8 mouse cellular contexts compared by ENCODE assay signal in genomic region chr15:79670972-79671299, GRCm38 (mm10). TPM values are rescaled to one million over a fixed set of nuclear protein-coding genes. Genes with fewer than 3 reads are reported as not detected.
DNase-seq lines count a peak whose midpoint lies in the region; ATAC-seq and TF ChIP-seq lines count a peak whose summit lies in the region.

No protein-coding gene starts in this region.

- H3K36me3 ChIP-seq in heart, embryonic 14.5 days (ENCODE audit: control insufficient read depth, insufficient read depth, low read length), result peaks cover 54% of the 10 kb centered on the region
- H3K36me3 ChIP-seq in MEL (ENCODE audit: control insufficient read depth in 1 of 2, insufficient read depth in 2 of 2, low read length in 2 of 2), result peaks cover 11 to 12% of the 10 kb centered on the region in 2 experiments
- peaks cover 17% of the 10 kb centered on the region; the same call in 1 of the 2 replicates for H3K36me3 ChIP-seq in midbrain, embryonic 11.5 days (ENCODE audit: control insufficient read depth, insufficient read depth, low read length)

- no peaks in the 10 kb centered on the region for H3K27me3 ChIP-seq in heart, embryonic 14.5 days (ENCODE audit: control insufficient read depth, insufficient read depth, low read length)
- H3K27me3 ChIP-seq in MEL (ENCODE audit: control insufficient read depth in 1 of 2, insufficient read depth in 2 of 2, low read length in 2 of 2), result no peaks in the 10 kb centered on the region
- no peaks in the 10 kb centered on the region for H3K27me3 ChIP-seq in midbrain, embryonic 11.5 days (ENCODE audit: control insufficient read depth, insufficient read depth, low read length)

- TF ChIP-seq POLR2A in MEL (IDR thresholded peaks at IDR 0.05; ENCODE audit: control insufficient read depth in 1 of 2, insufficient read depth in 1 of 2, low read depth in 1 of 2, low read length in 2 of 2, poor library complexity in 1 of 2), result peak in 1 of 2 experiments; percentile 88; a peak in 1 of 4 replicates

- peak overlapping the region; percentile 62 for H3K4me2 ChIP-seq in heart, embryonic 14.5 days (ENCODE audit: low read length)
- peak overlapping the region; percentile 68 for H3K4me2 ChIP-seq in midbrain, embryonic 11.5 days

- ATAC-seq in heart, embryonic 14.5 days (ENCODE audit: insufficient number of reproducible peaks, insufficient read depth, low FRiP score, low read depth), result peak; percentile 19; the same call in 1 of the 2 replicates
- ATAC-seq in granulocyte monocyte progenitor cell, adult 5-6 weeks (replicated peaks; ENCODE audit: poor library complexity, severe bottlenecking), result peak; percentile 14; the same call in 1 of the 2 replicates
- peak; percentile 68 for ATAC-seq in midbrain, embryonic 11.5 days (ENCODE audit: low FRiP score)

- H3K9ac ChIP-seq in heart, embryonic 14.5 days (ENCODE audit: low read length), result peak overlapping the region; percentile 90
- H3K9ac ChIP-seq in MEL (ENCODE audit: control insufficient read depth, low read depth, low read length, poor library complexity, severe bottlenecking), result peak overlapping the region; percentile 97
- peak overlapping the region; percentile 82 for H3K9ac ChIP-seq in midbrain, embryonic 11.5 days (ENCODE audit: low read length)

- H3K79me2 ChIP-seq in MEL (ENCODE audit: control insufficient read depth, insufficient read depth, low read length, poor library complexity), result peaks cover 17% of the 10 kb centered on the region

- TF ChIP-seq RAD21 in MEL (IDR thresholded peaks at IDR 0.05; ENCODE audit: low read depth, low read length), result no peak

- DNase-seq in heart, postnatal 4 days, result no peak
- no peak for DNase-seq in MEL (ENCODE audit: low read depth, low spot score)
- DNase-seq in midbrain, embryonic 11.5 days (ENCODE audit: low spot score, missing footprints), result no peak
- DNase-seq in urinary bladder, postnatal 14 days (ENCODE audit: low spot score), result no peak
- no peak for DNase-seq in urinary bladder, adult 2 months (ENCODE audit: low spot score)
- no peak for DNase-seq in gastrocnemius, adult 18-20 months (ENCODE audit: low spot score)

- H3K4me1 ChIP-seq in heart, embryonic 14.5 days (ENCODE audit: control insufficient read depth in 2 of 2, insufficient read depth in 2 of 2, low read length in 2 of 2), result peaks cover 12 to 23% of the 10 kb centered on the region in 2 experiments
- H3K4me1 ChIP-seq in MEL (ENCODE audit: control insufficient read depth in 1 of 2, insufficient read depth in 2 of 2, low read length in 2 of 2), result no peaks in the 10 kb centered on the region
- H3K4me1 ChIP-seq in midbrain, embryonic 11.5 days (ENCODE audit: control insufficient read depth, insufficient read depth, low read length), result peaks cover 5% of the 10 kb centered on the region

- TF ChIP-seq CTCF in MEL (IDR thresholded peaks at IDR 0.05 in 2 of 3, conservative IDR thresholded peaks at IDR 0.05 in 1 of 3; ENCODE audit: control insufficient read depth in 1 of 3, insufficient read depth in 1 of 3, low read depth in 2 of 3, low read length in 3 of 3, poor library complexity in 1 of 3, severe bottlenecking in 1 of 3), result 0 out of 6 replicates have a peak, but pooled peaks of 1 of the 3 experiments have one; percentile 0

- WGBS in heart, embryonic 14.5 days, result under 1% methylated on average over 33 of the region's 37 CpGs
- under 1% methylated on average over 36 of the region's 37 CpGs for WGBS in midbrain, embryonic 11.5 days

- no peak overlapping the region; a peak in 1 of 4 replicates for H3K27ac ChIP-seq in heart, embryonic 14.5 days (replicated peaks in 1 of 2; ENCODE audit: control insufficient read depth in 1 of 2, insufficient read depth in 1 of 2, low read depth in 2 of 2, low read length in 2 of 2)
- peak overlapping the region; percentile 74 for H3K27ac ChIP-seq in MEL (ENCODE audit: control insufficient read depth, low read depth, low read length)
- H3K27ac ChIP-seq in midbrain, embryonic 11.5 days (ENCODE audit: low read depth, low read length), result 0 out of 2 replicates have a peak overlapping the region, but pooled peaks have one; percentile 41

- no peaks in the 10 kb centered on the region for H3K9me3 ChIP-seq in heart, embryonic 14.5 days (ENCODE audit: control insufficient read depth, low read length)
- H3K9me3 ChIP-seq in MEL (replicated peaks; ENCODE audit: insufficient read depth, low read length), result no peaks in the 10 kb centered on the region
- H3K9me3 ChIP-seq in midbrain, embryonic 11.5 days (ENCODE audit: control insufficient read depth, low read length), result no peaks in the 10 kb centered on the region

- no peak for TF ChIP-seq EP300 in MEL (IDR thresholded peaks at IDR 0.05; ENCODE audit: low read depth in 1 of 2, low read length in 2 of 2)

- H3K4me3 ChIP-seq in heart, embryonic 14.5 days (ENCODE audit: control insufficient read depth in 1 of 2, insufficient read depth in 1 of 2, low read depth in 1 of 2, low read length in 2 of 2), result peak overlapping the region; percentile 81 to 83
- peak overlapping the region; percentile 88 to 98 for H3K4me3 ChIP-seq in MEL (ENCODE audit: control insufficient read depth in 1 of 2, insufficient read depth in 1 of 2, low read depth in 2 of 2, low read length in 2 of 2)
- peak overlapping the region; percentile 93 for H3K4me3 ChIP-seq in midbrain, embryonic 11.5 days (ENCODE audit: low read depth, low read length)

TF ChIP-seq in MEL, 35 proteins besides CTCF, POLR2A, EP300 and RAD21 (continues in another document):
- TF ChIP-seq TBP (IDR thresholded peaks at IDR 0.05; ENCODE audit: low read depth, low read length), result no peak

RNA-seq across cellular contexts. Expression of gene Tomm22, which starts 0.3 kb away (rescaled TPM):
- polyA plus RNA-seq in heart, embryonic 14.5 days (2014; fragmentation: Nextera tagmentation; extraction: Ambion mirVana), result 233 and 237 TPM in 2 replicates
- total RNA-seq in heart, postnatal 4 days (2021), result 100 to 1,000 TPM; 150 to 159 TPM
- 161 and 174 TPM in 2 replicates for total RNA-seq in MEL (2012; rRNA removed)
- 100 to 1,000 TPM; 281 to 829 TPM for polyA plus RNA-seq in MEL (2012; ENCODE audit: insufficient read depth in 1 of 2, insufficient read length in 2 of 2, low read depth in 1 of 2, low replicate concordance in 2 of 2, missing spikeins in 1 of 2)
- total RNA-seq in granulocyte monocyte progenitor cell, adult 5-6 weeks (2014; fragmentation: Nextera tagmentation), result 146 and 147 TPM in 2 replicates
- 88.0 and 117 TPM in 2 replicates for total RNA-seq in granulocyte monocyte progenitor cell, adult 5-6 weeks (2017)
- 327 and 349 TPM in 2 replicates for polyA plus RNA-seq in midbrain, embryonic 11.5 days (2014; fragmentation: Nextera tagmentation; extraction: Ambion mirVana)
- 93.0 and 110 TPM in 2 replicates for polyA plus RNA-seq in urinary bladder, adult 2 months (2012; rRNA removed)
- 10 to 100 TPM; 57.0 to 60.2 TPM for total RNA-seq in gastrocnemius, adult 18-20 months (2021)

RNA-seq across cellular contexts. Expression of gene Cby1, which starts 11.9 kb away (rescaled TPM):
- polyA plus RNA-seq in heart, embryonic 14.5 days (2014; fragmentation: Nextera tagmentation; extraction: Ambion mirVana), result 47.6 and 48.7 TPM in 2 replicates
- 10 to 100 TPM; 30.9 to 35.5 TPM for total RNA-seq in heart, postnatal 4 days (2021)
- total RNA-seq in MEL (2012; rRNA removed), result 29.6 and 34.3 TPM in 2 replicates
- 10 to 100 TPM in 1 of 2 experiments, not detected in 1; 56.2 TPM for polyA plus RNA-seq in MEL (2012; ENCODE audit: insufficient read depth in 1 of 2, insufficient read length in 2 of 2, low read depth in 1 of 2, low replicate concordance in 2 of 2, missing spikeins in 1 of 2)
- 17.9 and 35.2 TPM in 2 replicates for total RNA-seq in granulocyte monocyte progenitor cell, adult 5-6 weeks (2014; fragmentation: Nextera tagmentation)
- total RNA-seq in granulocyte monocyte progenitor cell, adult 5-6 weeks (2017), result 32.0 and 45.5 TPM in 2 replicates
- polyA plus RNA-seq in midbrain, embryonic 11.5 days (2014; fragmentation: Nextera tagmentation; extraction: Ambion mirVana), result 85.1 and 87.4 TPM in 2 replicates
- polyA plus RNA-seq in urinary bladder, adult 2 months (2012; rRNA removed), result 14.8 and 16.4 TPM in 2 replicates
- total RNA-seq in gastrocnemius, adult 18-20 months (2021), result 10 to 100 TPM; 13.4 to 15.2 TPM

RNA-seq across cellular contexts. Expression of gene Fam227a, which starts 12.2 kb away (rescaled TPM):
- polyA plus RNA-seq in heart, embryonic 14.5 days (2014; fragmentation: Nextera tagmentation; extraction: Ambion mirVana), result 0.66 and 2.0 TPM in 2 replicates
- 1 to 10 TPM; 1.0 to 1.2 TPM for total RNA-seq in heart, postnatal 4 days (2021)
- 0.35 and 0.39 TPM in 2 replicates for total RNA-seq in MEL (2012; rRNA removed)
- polyA plus RNA-seq in MEL (2012; ENCODE audit: insufficient read depth in 1 of 2, insufficient read length in 2 of 2, low read depth in 1 of 2, low replicate concordance in 2 of 2, missing spikeins in 1 of 2), result under 1 TPM in 1 of 2 experiments, not detected in 1; 0.60 TPM
- total RNA-seq in granulocyte monocyte progenitor cell, adult 5-6 weeks (2014; fragmentation: Nextera tagmentation), result 0.85 and 6.5 TPM in 2 replicates
- 1.8 and 2.3 TPM in 2 replicates for total RNA-seq in granulocyte monocyte progenitor cell, adult 5-6 weeks (2017)
- 2.2 and 3.7 TPM in 2 replicates for polyA plus RNA-seq in midbrain, embryonic 11.5 days (2014; fragmentation: Nextera tagmentation; extraction: Ambion mirVana)
- polyA plus RNA-seq in urinary bladder, adult 2 months (2012; rRNA removed), result 3.3 and 3.4 TPM in 2 replicates
- total RNA-seq in gastrocnemius, adult 18-20 months (2021), result under 1 TPM; 0.46 to 0.69 TPM

RNA-seq across cellular contexts. Expression of gene Josd1, which starts 16.8 kb away (rescaled TPM):
- polyA plus RNA-seq in heart, embryonic 14.5 days (2014; fragmentation: Nextera tagmentation; extraction: Ambion mirVana), result 17.5 and 18.2 TPM in 2 replicates
- 10 to 100 TPM; 29.8 to 32.5 TPM for total RNA-seq in heart, postnatal 4 days (2021)
- total RNA-seq in MEL (2012; rRNA removed), result 37.8 and 47.2 TPM in 2 replicates
- 10 to 100 TPM in 1 of 2 experiments, not detected in 1; 46.5 TPM for polyA plus RNA-seq in MEL (2012; ENCODE audit: insufficient read depth in 1 of 2, insufficient read length in 2 of 2, low read depth in 1 of 2, low replicate concordance in 2 of 2, missing spikeins in 1 of 2)
- total RNA-seq in granulocyte monocyte progenitor cell, adult 5-6 weeks (2014; fragmentation: Nextera tagmentation), result 22.7 and 24.9 TPM in 2 replicates
- total RNA-seq in granulocyte monocyte progenitor cell, adult 5-6 weeks (2017), result 19.2 and 23.6 TPM in 2 replicates
- polyA plus RNA-seq in midbrain, embryonic 11.5 days (2014; fragmentation: Nextera tagmentation; extraction: Ambion mirVana), result 12.9 and 14.0 TPM in 2 replicates
- polyA plus RNA-seq in urinary bladder, adult 2 months (2012; rRNA removed), result 30.1 and 34.1 TPM in 2 replicates
- 10 to 100 TPM; 13.9 to 17.6 TPM for total RNA-seq in gastrocnemius, adult 18-20 months (2021)

RNA-seq across cellular contexts. Expression of gene Gtpbp1, which starts 19.7 kb away (rescaled TPM):
- polyA plus RNA-seq in heart, embryonic 14.5 days (2014; fragmentation: Nextera tagmentation; extraction: Ambion mirVana), result 25.3 and 26.2 TPM in 2 replicates
- total RNA-seq in heart, postnatal 4 days (2021), result 10 to 100 TPM; 40.2 to 41.9 TPM
- total RNA-seq in MEL (2012; rRNA removed), result 41.9 and 50.3 TPM in 2 replicates
- polyA plus RNA-seq in MEL (2012; ENCODE audit: insufficient read depth in 1 of 2, insufficient read length in 2 of 2, low read depth in 1 of 2, low replicate concordance in 2 of 2, missing spikeins in 1 of 2), result 10 to 100 TPM in 1 of 2 experiments, not detected in 1; 92.2 TPM
- total RNA-seq in granulocyte monocyte progenitor cell, adult 5-6 weeks (2014; fragmentation: Nextera tagmentation), result 45.8 and 52.4 TPM in 2 replicates
- 47.0 and 59.9 TPM in 2 replicates for total RNA-seq in granulocyte monocyte progenitor cell, adult 5-6 weeks (2017)
- polyA plus RNA-seq in midbrain, embryonic 11.5 days (2014; fragmentation: Nextera tagmentation; extraction: Ambion mirVana), result 31.9 and 37.5 TPM in 2 replicates
- polyA plus RNA-seq in urinary bladder, adult 2 months (2012; rRNA removed), result 20.0 and 32.1 TPM in 2 replicates
- total RNA-seq in gastrocnemius, adult 18-20 months (2021), result 10 to 100 TPM; 25.2 to 28.1 TPM

Comparison
In these comparisons a context has a peak if more than half of its experiments do, and no peak if none do; other contexts are left out.
1. ATAC-seq: peak in every context shown above with its lines; median percentile 68 in midbrain, embryonic 11.5 days; 19 in heart, embryonic 14.5 days; 14 in granulocyte monocyte progenitor cell, adult 5-6 weeks.
2. H3K27ac ChIP-seq: peak in MEL (single experiment) and midbrain, embryonic 11.5 days (single experiment); none in heart, embryonic 14.5 days (0 of 2).
3. Peak in every context shown above with its lines, with median percentiles within 50 percentile points of each other: H3K4me3 ChIP-seq and H3K9ac ChIP-seq.